Mouse (Mus musculus): ENCODE measurements around the gene Cbx4.

Cbx4 gene

GRCm38 (mm10) chr11:119086144-119086971, at the start of gene Cbx4:
TSS of gene Cbx4 (minus strand) at chr11:119086221.
- peak; percentile 67 to 84 for DNase-seq (ENCODE audit: low spot score in 2 of 2)

- peak in 1 of 2 experiments; percentile 13 for DNase-seq (ENCODE audit: low spot score in 2 of 2)
These were observed 48.6 kb upstream of the Cbx4 start for GRCm38 (mm10) chr11:119134586-119134985.

GRCm38 (mm10) chr11:119133437-119134221, 47.6 kb upstream of the Cbx4 start:
- peak; percentile 83 to 85 for DNase-seq (ENCODE audit: low spot score in 2 of 2)

GRCm38 (mm10) chr11:119132198-119133035, 46.4 kb upstream of the Cbx4 start:
- DNase-seq (ENCODE audit: low spot score in 2 of 2), result no peak

GRCm38 (mm10) chr11:119130081-119130765, 44.2 kb upstream of the Cbx4 start:
- no peak for DNase-seq (ENCODE audit: low spot score in 2 of 2)

GRCm38 (mm10) chr11:119129281-119130058, 43.4 kb upstream of the Cbx4 start:
- DNase-seq (ENCODE audit: low spot score in 2 of 2), result no peak

- no peak for DNase-seq (ENCODE audit: low spot score in 2 of 2)
These were observed 42.8 kb upstream of the Cbx4 start for GRCm38 (mm10) chr11:119128668-119129280.

GRCm38 (mm10) chr11:119127686-119128473, 41.9 kb upstream of the Cbx4 start:
- DNase-seq (ENCODE audit: low spot score in 2 of 2), result peak; percentile 62 to 69

GRCm38 (mm10) chr11:119127147-119127546, 41.1 kb upstream of the Cbx4 start:
- no peak for DNase-seq (ENCODE audit: low spot score in 2 of 2)

GRCm38 (mm10) chr11:119125929-119126861, 40.2 kb upstream of the Cbx4 start:
- peak; percentile 59 to 65 for DNase-seq (ENCODE audit: low spot score in 2 of 2)

GRCm38 (mm10) chr11:119124536-119124935, 38.5 kb upstream of the Cbx4 start:
- no peak for DNase-seq (ENCODE audit: low spot score in 2 of 2)

GRCm38 (mm10) chr11:119123522-119124319, 37.7 kb upstream of the Cbx4 start:
- no peak for DNase-seq (ENCODE audit: low spot score in 2 of 2)

GRCm38 (mm10) chr11:119122396-119122795, 36.4 kb upstream of the Cbx4 start:
- DNase-seq (ENCODE audit: low spot score in 2 of 2), result no peak

- DNase-seq (ENCODE audit: low spot score in 2 of 2), result no peak
These were observed 32.9 kb upstream of the Cbx4 start for GRCm38 (mm10) chr11:119118905-119119304.

- no peak for DNase-seq (ENCODE audit: low spot score in 2 of 2)
These were observed 31.9 kb upstream of the Cbx4 start for GRCm38 (mm10) chr11:119117945-119118344.

GRCm38 (mm10) chr11:119116992-119117391, 31.0 kb upstream of the Cbx4 start:
- no peak for DNase-seq (ENCODE audit: low spot score in 2 of 2)

GRCm38 (mm10) chr11:119112721-119113120, 26.7 kb upstream of the Cbx4 start:
- no peak for DNase-seq (ENCODE audit: low spot score in 2 of 2)

All from natural killer cell, adult 2 months (primary cell).